Mouse (Mus musculus) fat pad, adult 2 months (tissue): ENCODE measurements around the gene Cntnap5c.

Source experiments
- DNase-seq: peaks from one replicate; pipeline ENCODE4 v3.0.0-alpha.2; 2011; ENCODE audit warnings: low read depth, low spot score; ENCODE audit errors: extremely low read depth

The Cntnap5c gene

GRCm38 (mm10) chr17:58002845-58003244 is 233.5 kb downstream of the Cntnap5c start:
- DNase-seq, result no peak

DNA sequence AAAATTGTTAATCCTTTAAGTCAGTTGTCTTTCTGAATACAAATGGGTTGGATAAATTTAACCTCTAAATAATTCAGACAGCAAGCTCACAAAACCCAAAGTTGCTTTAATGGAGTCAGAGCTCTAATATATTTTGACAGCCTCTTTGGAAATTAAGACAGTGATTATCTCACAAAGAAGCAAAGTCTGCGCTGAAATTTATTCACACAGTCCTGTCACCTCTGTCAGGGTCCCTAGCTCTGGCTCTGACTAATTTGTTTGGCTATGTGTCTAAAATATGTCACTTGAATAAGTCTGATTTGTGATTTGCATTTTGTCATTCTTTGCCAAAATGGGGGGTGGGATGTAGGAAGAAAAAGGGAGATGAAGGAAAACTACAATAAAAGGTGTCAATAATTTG is 234.0 kb downstream of the Cntnap5c start:
- DNase-seq, result no peak

DNA sequence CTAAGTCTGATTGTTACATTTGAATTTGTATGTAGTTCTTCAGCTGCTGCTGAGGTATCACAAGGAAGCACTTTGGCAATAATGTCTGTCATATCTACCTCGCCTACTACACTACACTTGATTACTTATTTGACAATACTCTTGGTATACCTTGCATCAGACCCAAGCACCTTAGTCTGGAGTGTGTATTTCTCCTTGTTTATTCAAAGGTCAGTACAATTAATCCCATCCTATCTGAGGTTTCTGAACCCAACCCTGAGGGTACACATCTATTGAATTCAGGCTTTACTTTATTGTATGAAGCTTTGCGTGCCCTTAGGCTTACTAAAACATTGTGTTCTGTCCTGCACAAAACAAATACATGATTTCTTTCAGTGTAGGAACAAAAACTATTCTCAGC is 235.1 kb downstream of the Cntnap5c start:
- no peak for DNase-seq

DNA sequence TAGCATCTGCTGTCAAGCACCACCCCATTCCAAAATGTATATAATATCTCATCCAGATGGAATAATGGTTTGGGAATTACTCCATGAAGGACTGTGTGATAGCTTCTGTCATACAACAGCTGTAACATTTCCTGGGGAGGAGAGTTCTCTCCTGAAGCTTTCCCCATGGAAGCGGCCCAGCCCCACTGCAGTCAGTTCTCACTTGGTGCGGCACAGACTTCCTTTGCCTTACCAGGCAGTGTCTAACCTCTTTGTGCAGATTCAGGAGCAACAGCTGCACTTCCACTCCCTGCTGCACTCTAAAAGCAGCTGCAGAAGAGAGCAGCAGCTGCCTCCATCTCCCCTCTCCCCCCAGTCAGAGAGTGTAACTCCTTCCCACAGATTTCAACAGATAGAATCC is 271.8 kb downstream of the Cntnap5c start:
- DNase-seq, result no peak

DNA sequence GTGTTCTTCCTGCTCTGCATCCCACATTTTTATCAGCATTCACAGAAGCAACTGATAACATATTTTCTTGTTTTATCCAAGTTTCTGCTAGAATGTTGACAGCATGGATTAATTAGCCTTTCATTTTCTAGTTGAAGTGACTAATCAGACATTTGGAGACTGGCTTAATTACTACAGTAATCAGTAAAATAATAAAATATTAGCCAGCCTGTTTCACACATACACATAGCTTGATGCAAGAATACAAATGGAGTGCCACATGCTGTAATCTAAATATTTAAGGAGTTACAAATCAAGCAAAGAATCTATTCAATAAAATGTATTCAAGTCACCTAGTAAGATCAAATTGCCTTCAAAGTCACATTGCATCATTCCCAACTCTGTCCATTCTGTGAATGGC is 275.8 kb downstream of the Cntnap5c start:
- DNase-seq, result no peak

DNA sequence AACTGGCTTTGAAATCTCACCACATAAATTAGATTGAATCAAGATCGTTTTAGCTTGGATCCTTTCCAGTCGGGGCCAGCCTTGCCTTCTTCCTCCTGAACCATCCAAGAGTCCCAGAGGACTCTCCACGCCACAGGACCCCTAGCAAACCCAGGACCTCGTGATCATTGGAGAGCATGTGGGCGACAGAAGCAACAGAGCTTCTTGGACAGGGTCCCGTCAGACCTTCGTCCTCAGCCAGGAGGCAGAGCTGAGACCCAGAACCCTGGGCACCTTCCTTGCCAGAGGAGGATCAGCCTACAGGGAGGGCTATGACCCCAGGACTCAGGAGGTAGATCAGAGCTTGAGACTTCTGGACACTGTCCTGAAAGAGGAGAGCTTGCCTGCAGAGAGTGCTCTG is 300.5 kb downstream of the Cntnap5c start:
- no peak for DNase-seq

- DNase-seq, result no peak
Observed at GRCm38 (mm10) chr17:58082676-58083075, 313.3 kb downstream of the Cntnap5c start.

DNA sequence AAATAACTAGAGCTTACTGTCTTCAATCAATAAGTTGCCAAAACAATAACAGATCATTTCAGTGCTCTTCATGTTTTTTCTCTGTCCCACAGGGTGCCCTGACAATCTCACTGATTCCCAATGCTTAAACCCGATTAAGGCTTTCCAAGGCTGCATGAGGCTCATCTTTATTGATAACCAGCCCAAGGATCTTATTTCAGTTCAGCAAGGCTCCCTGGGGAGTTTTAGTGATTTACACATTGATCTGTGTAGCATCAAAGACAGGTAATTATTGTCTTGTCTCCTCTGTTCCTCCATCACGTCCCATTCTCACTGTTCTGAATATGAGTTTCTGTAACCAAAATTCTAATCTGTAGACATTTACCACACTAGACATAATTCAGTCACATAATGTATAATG is 335.1 kb downstream of the Cntnap5c start:
- no peak for DNase-seq

- no peak for DNase-seq
Observed at GRCm38 (mm10) chr17:58107901-58108300, 338.5 kb downstream of the Cntnap5c start.

GRCm38 (mm10) chr17:58108335-58108734 is 339.0 kb downstream of the Cntnap5c start:
- DNase-seq, result no peak

- DNase-seq, result no peak
Observed at GRCm38 (mm10) chr17:58187171-58187570, 417.8 kb downstream of the Cntnap5c start.

- no peak for DNase-seq
Observed at GRCm38 (mm10) chr17:58201148-58201547, 431.8 kb downstream of the Cntnap5c start.

DNA sequence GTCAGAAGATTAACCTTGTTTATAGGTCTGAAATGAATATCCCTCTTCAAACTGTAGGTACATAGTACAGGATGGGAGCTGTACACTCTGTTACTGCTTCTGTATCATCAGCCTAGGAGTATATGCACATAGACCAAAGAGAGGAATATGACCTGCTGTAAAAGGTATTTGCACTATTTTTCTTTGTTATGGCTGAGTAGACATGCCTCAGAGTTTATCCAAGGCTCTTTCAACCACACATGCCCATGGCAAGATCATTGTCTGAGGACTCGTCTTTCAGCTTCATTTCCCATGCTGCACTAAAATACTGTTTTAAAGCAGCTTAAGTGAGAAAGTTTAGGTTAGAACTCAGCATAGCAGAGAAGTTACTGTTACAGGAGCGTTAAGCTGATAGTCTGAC is 498.7 kb downstream of the Cntnap5c start:
- DNase-seq, result no peak

DNA sequence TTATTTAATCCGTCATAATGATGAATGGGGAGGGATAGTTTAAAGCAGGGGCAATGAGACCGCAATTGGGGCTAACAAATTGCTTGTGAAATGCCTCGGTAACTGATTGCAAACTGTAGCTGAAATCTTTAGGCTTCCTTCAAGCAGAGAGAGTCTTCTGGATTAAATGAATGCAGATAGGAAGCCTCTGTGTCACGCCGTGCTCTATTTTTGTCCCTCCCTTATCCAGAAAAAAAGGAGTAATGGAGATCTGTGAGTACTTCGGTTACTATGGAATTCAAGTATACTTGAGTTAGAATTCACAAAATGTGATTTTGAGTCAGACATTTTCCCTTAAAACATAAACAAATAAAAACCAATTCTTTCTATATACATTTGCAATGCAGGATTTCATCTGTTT is 581.9 kb downstream of the Cntnap5c start:
- DNase-seq, result no peak

GRCm38 (mm10) chr17:58356224-58356623 is 586.9 kb downstream of the Cntnap5c start:
- DNase-seq, result no peak

GRCm38 (mm10) chr17:58363582-58364267 is 594.4 kb downstream of the Cntnap5c start:
- DNase-seq, result no peak

- DNase-seq, result no peak
Observed at GRCm38 (mm10) chr17:58370089-58370488, 600.7 kb downstream of the Cntnap5c start.

- no peak for DNase-seq
Observed at GRCm38 (mm10) chr17:58407769-58408168, 638.4 kb downstream of the Cntnap5c start.

GRCm38 (mm10) chr17:58408756-58409155 is 639.4 kb downstream of the Cntnap5c start:
- DNase-seq, result no peak

- DNase-seq, result no peak
Observed at GRCm38 (mm10) chr17:58437443-58437842, 668.1 kb downstream of the Cntnap5c start.
